Mouse (Mus musculus) liver, embryonic 11.5 days (tissue): ENCODE measurements around the gene Spns3. TPM values are rescaled to one million over a fixed set of nuclear protein-coding genes. Genes with fewer than 3 reads are reported as not detected.

Experiments used
- ATAC-seq: fragments of 200-750 bp; cut with Nextera tagmentation; replicated peaks from 2 replicates; pipeline ENCODE4 v1.8.0; 2017; ENCODE audit warnings: moderate number of reproducible peaks, mild to moderate bottlenecking, moderate TSS enrichment, moderate library complexity; ENCODE audit not compliant: low FRiP score
- DNase-seq: peaks from one replicate; pipeline ENCODE4 v3.0.0-alpha.2; 2017; ENCODE audit warnings: low spot score
- H3K27ac ChIP-seq: fragments of 300-500 bp; sonication (generic); 2 replicates; pipeline ENCODE4 v1.5.1; 2014; ENCODE audit warnings: mild to moderate bottlenecking, low read depth, low read length, control low read depth
- H3K27me3 ChIP-seq: fragments of 300-500 bp; sonication (generic); replicated peaks from 2 replicates; pipeline ENCODE4 v1.6.1; 2014; ENCODE audit warnings: low read length, mixed read lengths; ENCODE audit not compliant: control insufficient read depth, insufficient read depth
- H3K36me3 ChIP-seq: fragments of 300-500 bp; sonication (generic); 2 replicates; pipeline ENCODE4 v1.6.1; 2014; ENCODE audit warnings: mild to moderate bottlenecking, low read length, moderate library complexity, mixed read lengths; ENCODE audit not compliant: control insufficient read depth, insufficient read depth
- H3K4me1 ChIP-seq: fragments of 300-500 bp; sonication (generic); replicated peaks from 2 replicates; pipeline ENCODE4 v1.6.1; 2014; ENCODE audit warnings: low read length, mixed read lengths; ENCODE audit not compliant: control insufficient read depth, insufficient read depth
- H3K4me2 ChIP-seq: fragments of 300-500 bp; sonication (generic); 2 replicates; pipeline ENCODE4 v1.6.1; 2014; ENCODE audit warnings: mild to moderate bottlenecking, control low read depth, moderate library complexity
- H3K4me3 ChIP-seq: fragments of 300-500 bp; sonication (generic); 2 replicates; pipeline ENCODE4 v1.5.1; 2014; ENCODE audit warnings: low read depth, low read length, control low read depth
- H3K9ac ChIP-seq: fragments of 300-500 bp; sonication (generic); 2 replicates; pipeline ENCODE4 v1.6.1; 2014; ENCODE audit warnings: low read depth, low read length, control low read depth
- H3K9me3 ChIP-seq: fragments of 300-500 bp; sonication (generic); 2 replicates; pipeline ENCODE4 v1.6.1; 2016; ENCODE audit warnings: low read length, inconsistent platforms, mixed read lengths; ENCODE audit not compliant: control insufficient read depth
- WGBS: fragments of 180-500 bp; shearing (Covaris S2); extraction: QIAGEN DNeasy Blood & Tissue Kit; methylation state at CpG from one replicate; pipeline ENCODE4 v1.1.7; 2014; 5-methylcytosine and 5-hydroxymethylcytosine counted together
- polyA plus RNA-seq: library from polyadenylated mRNA; unstranded; fragments of >200 nt; fragmentation: Nextera tagmentation; extraction: Ambion mirVana; gene quantifications from 2 replicates; pipeline ENCODE4 v1.2.1, GENCODE M21; 2014

The Spns3 gene
- polyA plus RNA-seq, 1 experiment from 2014 or later: 1.9 TPM

GRCm38 (mm10) chr11:72487739-72488138, 62.6 kb downstream of the Spns3 start:
- peak overlapping the region; percentile 70 for H3K9ac ChIP-seq
- H3K4me3 ChIP-seq: peak overlapping the region; percentile 83
- H3K27ac ChIP-seq: peak overlapping the region; percentile 82
- 60% methylated on average over 2 of the region's 2 CpGs for WGBS
- H3K4me2 ChIP-seq: peak overlapping the region; percentile 95
- H3K27me3 ChIP-seq: peaks cover 15% of the 10 kb centered on the region; the same call in 1 of the 2 replicates
- H3K9me3 ChIP-seq: no peaks in the 10 kb centered on the region
- H3K36me3 ChIP-seq: no peaks in the 10 kb centered on the region
- H3K4me1 ChIP-seq: peaks cover 60% of the 10 kb centered on the region
- DNase-seq (no peak), ATAC-seq (no peak)

GRCm38 (mm10) chr11:72487171-72487570, 63.1 kb downstream of the Spns3 start:
- H3K27ac ChIP-seq: peak overlapping the region; percentile 82; the same call in 1 of the 2 replicates
- H3K4me3 ChIP-seq: peak overlapping the region; percentile 83
- H3K4me2 ChIP-seq: peak overlapping the region; percentile 95
- H3K36me3 ChIP-seq: no peaks in the 10 kb centered on the region
- H3K9me3 ChIP-seq: no peaks in the 10 kb centered on the region
- 31% methylated on average over 5 of the region's 5 CpGs for WGBS
- ATAC-seq (no peak), DNase-seq (no peak)
- H3K4me1 ChIP-seq: peaks cover 65% of the 10 kb centered on the region
- peak overlapping the region; percentile 70; the same call in 1 of the 2 replicates for H3K9ac ChIP-seq
- H3K27me3 ChIP-seq: peaks cover 15% of the 10 kb centered on the region; the same call in 1 of the 2 replicates

DNA sequence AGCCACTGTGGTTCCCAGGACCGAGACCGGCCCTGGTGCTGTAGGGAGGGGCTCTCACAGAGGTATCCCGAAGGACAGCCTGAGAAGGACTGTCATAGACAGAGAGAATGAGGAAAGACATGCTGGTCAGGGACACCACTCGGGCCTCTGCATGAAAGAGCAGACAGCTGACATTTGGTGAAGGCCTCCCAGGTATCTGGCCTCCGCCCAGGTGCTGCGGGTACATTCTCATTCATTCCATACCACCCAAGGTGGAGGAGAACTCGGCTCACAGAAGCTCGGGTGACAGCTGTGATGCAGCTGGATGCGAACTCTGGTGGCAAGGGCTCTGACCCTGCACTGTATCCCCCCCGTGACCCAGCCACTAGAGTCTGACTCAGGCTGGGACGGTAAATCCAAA, 64.3 kb downstream of the Spns3 start:
- H3K27me3 ChIP-seq: peaks cover 15% of the 10 kb centered on the region; the same call in 1 of the 2 replicates

GRCm38 (mm10) chr11:72485157-72485556, 65.1 kb downstream of the Spns3 start:
- no peak for ATAC-seq
- H3K4me2 ChIP-seq: peak overlapping the region; percentile 95
- no peaks in the 10 kb centered on the region for H3K36me3 ChIP-seq
- H3K4me1 ChIP-seq: peaks cover 85% of the 10 kb centered on the region
- H3K27ac ChIP-seq: peak overlapping the region; percentile 16; the same call in 1 of the 2 replicates
- H3K9me3 ChIP-seq: no peaks in the 10 kb centered on the region
- no peak overlapping the region for H3K4me3 ChIP-seq
- no peak overlapping the region for H3K9ac ChIP-seq
- DNase-seq: no peak
- H3K27me3 ChIP-seq: peaks cover 15% of the 10 kb centered on the region; the same call in 1 of the 2 replicates
- WGBS: 44% methylated on average over 5 of the region's 5 CpGs

More for the DNA sequence above, 64.3 kb downstream of the Spns3 start:
- WGBS: 59% methylated on average over 11 of the region's 11 CpGs
- H3K36me3 ChIP-seq: no peaks in the 10 kb centered on the region
- no peak for DNase-seq
- H3K4me1 ChIP-seq: peaks cover 77% of the 10 kb centered on the region
- no peak for ATAC-seq
- H3K9ac ChIP-seq: no peak overlapping the region
- H3K4me3 ChIP-seq: no peak overlapping the region
- H3K27ac ChIP-seq: peak overlapping the region; percentile 16; the same call in 1 of the 2 replicates
- no peaks in the 10 kb centered on the region for H3K9me3 ChIP-seq
- peak overlapping the region; percentile 95 for H3K4me2 ChIP-seq

GRCm38 (mm10) chr11:72484549-72484948, 65.8 kb downstream of the Spns3 start:
- H3K27me3 ChIP-seq: peaks cover 15% of the 10 kb centered on the region; the same call in 1 of the 2 replicates
- H3K9me3 ChIP-seq: no peaks in the 10 kb centered on the region
- H3K27ac ChIP-seq: no peak overlapping the region
- WGBS: 27% methylated on average over 6 of the region's 6 CpGs
- peak overlapping the region; percentile 35 for H3K4me2 ChIP-seq
- ATAC-seq (no peak), DNase-seq (no peak)
- peaks cover 88% of the 10 kb centered on the region for H3K4me1 ChIP-seq
- H3K9ac ChIP-seq: no peak overlapping the region
- no peak overlapping the region for H3K4me3 ChIP-seq
- H3K36me3 ChIP-seq: no peaks in the 10 kb centered on the region

- peaks cover 90% of the 10 kb centered on the region for H3K4me1 ChIP-seq
- H3K4me2 ChIP-seq: peak overlapping the region; percentile 49
- H3K4me3 ChIP-seq: no peak overlapping the region
- no peaks in the 10 kb centered on the region for H3K27me3 ChIP-seq
- H3K27ac ChIP-seq: peak overlapping the region; percentile 94
- 29% methylated on average over 4 of the region's 4 CpGs for WGBS
- no peaks in the 10 kb centered on the region for H3K36me3 ChIP-seq
- H3K9ac ChIP-seq: peak overlapping the region; percentile 58
- ATAC-seq (peak; percentile 87), DNase-seq (peak; percentile 61)
- no peaks in the 10 kb centered on the region for H3K9me3 ChIP-seq
These were observed 68.4 kb downstream of the Spns3 start for GRCm38 (mm10) chr11:72481952-72482351.

GRCm38 (mm10) chr11:72481313-72481712, 69.0 kb downstream of the Spns3 start:
- ATAC-seq (no peak), DNase-seq (no peak)
- Histone ChIP-seq H3K27me3 (no peaks in the 10 kb centered on the region), H3K36me3 (no peaks in the 10 kb centered on the region), H3K9me3 (no peaks in the 10 kb centered on the region), H3K4me3 (no peak overlapping the region), H3K9ac (peak overlapping the region; percentile 58), H3K27ac (peak overlapping the region; percentile 94), H3K4me2 (peak overlapping the region; percentile 49), H3K4me1 (peaks cover 90% of the 10 kb centered on the region)
- 55% methylated on average over 5 of the region's 5 CpGs for WGBS

GRCm38 (mm10) chr11:72479499-72479898, 70.8 kb downstream of the Spns3 start:
- no peak overlapping the region for H3K9ac ChIP-seq
- H3K4me2 ChIP-seq: peak overlapping the region; percentile 13; the same call in 1 of the 2 replicates
- H3K4me3 ChIP-seq: no peak overlapping the region
- ATAC-seq: no peak
- no peaks in the 10 kb centered on the region for H3K27me3 ChIP-seq
- DNase-seq: no peak
- H3K27ac ChIP-seq: peak overlapping the region; percentile 67
- no peaks in the 10 kb centered on the region for H3K9me3 ChIP-seq
- peaks cover 92% of the 10 kb centered on the region for H3K4me1 ChIP-seq
- 45% methylated on average over 2 of the region's 2 CpGs for WGBS
- peaks cover under 1% of the 10 kb centered on the region; the same call in 1 of the 2 replicates for H3K36me3 ChIP-seq

GRCm38 (mm10) chr11:72478228-72478627, 72.1 kb downstream of the Spns3 start:
- H3K4me3 ChIP-seq: no peak overlapping the region
- peaks cover 2% of the 10 kb centered on the region; the same call in 1 of the 2 replicates for H3K36me3 ChIP-seq
- no peak overlapping the region for H3K9ac ChIP-seq
- H3K4me2 ChIP-seq: no peak overlapping the region
- H3K27me3 ChIP-seq: no peaks in the 10 kb centered on the region
- ATAC-seq (no peak), DNase-seq (no peak)
- peaks cover 95% of the 10 kb centered on the region for H3K4me1 ChIP-seq
- WGBS: 63% methylated on average over 6 of the region's 6 CpGs
- H3K9me3 ChIP-seq: no peaks in the 10 kb centered on the region
- H3K27ac ChIP-seq: peak overlapping the region; percentile 46; the same call in 1 of the 2 replicates
